Mouse (Mus musculus) large intestine, adult 2 months (tissue): ENCODE results near the gene Gm36210. TPM values are rescaled to one million over a fixed set of nuclear protein-coding genes. Genes with fewer than 3 reads are reported as not detected.
A peak's percentile ranks its signal among the peaks of the same experiment; 100 is the strongest.

ENCODE experiments used
- DNase-seq: peaks from one replicate; pipeline ENCODE4 v3.0.0-alpha.2; 2012; ENCODE audit warnings: low read depth, low spot score
- WGBS: fragments of 180-500 bp; shearing (Covaris S2); methylation state at CpG from one replicate; pipeline ENCODE4 v1.1.7; 2018; 5-methylcytosine and 5-hydroxymethylcytosine counted together
- polyA plus RNA-seq: library from polyadenylated mRNA; depleted of rRNA; stranded (reverse); fragments of >200 nt; gene quantifications from 2 replicates; pipeline ENCODE4 v1.2.3, GENCODE M21; 2012

Gene Gm36210
- polyA plus RNA-seq, 1 experiment: not detected

DNA sequence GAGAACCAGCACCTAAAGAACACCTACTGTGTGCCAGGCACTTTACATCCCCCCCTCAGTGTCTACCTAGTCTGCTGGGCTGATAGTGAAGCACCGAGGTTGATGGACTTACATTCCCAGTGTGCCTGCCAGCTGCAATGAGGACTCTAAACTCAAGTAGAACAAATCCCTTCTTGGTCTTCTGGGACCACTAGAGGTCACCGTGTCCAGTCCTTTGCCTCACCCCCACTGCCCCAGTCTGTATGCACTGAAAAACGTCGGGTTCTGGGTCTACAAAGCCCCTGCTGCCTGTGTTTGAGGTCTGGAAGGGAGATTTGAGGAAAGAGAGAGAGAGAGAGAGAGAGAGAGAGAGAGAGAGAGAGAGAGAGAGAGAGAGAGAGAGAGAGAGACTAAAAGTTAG is 18.2 kb upstream of the Gm36210 start:
- DNase-seq: no peak
- WGBS: 3% methylated on average over 4 of the region's 4 CpGs

DNA sequence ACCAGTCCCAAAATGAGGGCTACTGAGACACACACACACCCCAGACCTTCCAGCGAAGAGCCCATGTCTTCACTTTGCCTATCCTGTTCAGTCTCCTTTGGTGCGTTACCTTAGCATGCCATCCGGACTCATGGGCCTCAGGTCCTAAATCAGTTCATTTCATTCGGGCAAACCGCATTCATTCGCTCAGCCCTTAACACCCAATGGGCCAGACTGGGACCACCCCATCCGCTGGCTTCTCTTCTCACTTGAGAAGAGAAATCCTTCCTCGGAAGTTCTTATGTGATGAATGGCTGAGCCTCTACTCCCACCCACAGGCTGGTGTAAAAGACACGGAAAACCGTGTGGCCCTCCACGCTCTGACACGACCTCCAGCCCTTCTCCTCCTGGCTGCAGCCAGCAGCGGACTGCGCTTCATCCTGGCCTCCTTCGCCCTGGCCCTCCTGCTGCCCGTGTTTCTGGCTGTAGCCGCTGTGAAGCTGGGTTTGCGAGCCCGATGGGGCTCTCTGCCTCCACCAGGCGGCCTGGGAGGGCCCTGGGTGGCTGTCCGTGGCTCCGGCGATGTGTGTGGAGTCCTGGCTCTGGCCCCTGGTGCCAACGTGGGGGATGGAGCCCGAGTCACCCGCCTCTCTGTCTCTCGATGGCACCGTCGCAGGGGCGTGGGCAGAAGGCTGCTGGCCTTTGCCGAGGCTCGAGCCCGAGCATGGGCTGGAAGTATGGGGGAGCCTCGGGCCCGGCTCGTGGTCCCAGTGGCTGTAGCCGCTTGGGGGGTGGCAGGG is 17.5 kb upstream of the Gm36210 start:
- no peak for DNase-seq
- 8% methylated on average over 37 of the region's 37 CpGs for WGBS

DNA sequence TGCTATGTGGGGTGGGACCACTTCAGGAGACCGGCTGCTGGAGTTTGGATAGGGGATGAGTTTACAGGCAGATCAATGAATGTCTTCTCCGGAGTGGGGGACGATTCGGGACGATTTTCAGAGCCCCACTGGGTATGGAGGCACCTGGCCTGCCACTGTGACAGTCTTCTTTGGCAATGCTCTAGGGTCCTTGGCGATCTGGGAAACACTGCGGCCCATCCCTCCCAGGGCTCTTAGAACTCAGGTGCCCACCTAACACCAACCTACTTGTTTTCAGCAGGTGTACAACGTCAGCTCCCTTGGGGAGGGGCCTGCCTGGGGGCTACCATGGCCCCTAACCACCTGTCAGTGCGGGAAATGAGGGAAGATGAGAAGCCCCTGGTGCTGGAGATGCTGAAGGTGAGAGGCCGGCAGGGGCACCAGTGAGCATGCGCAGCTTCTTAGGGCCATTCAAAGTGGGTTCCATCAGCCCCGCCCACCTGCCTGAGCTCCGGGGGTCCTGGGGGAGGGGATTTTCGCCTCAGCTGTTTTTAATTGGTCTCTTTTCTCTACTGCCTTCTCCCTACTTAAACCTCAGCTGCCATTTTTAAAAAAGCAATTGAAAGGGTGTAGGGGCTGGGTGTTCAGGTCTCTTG is 16.7 kb upstream of the Gm36210 start:
- no peak for DNase-seq
- 6% methylated on average over 14 of the region's 14 CpGs for WGBS

DNA sequence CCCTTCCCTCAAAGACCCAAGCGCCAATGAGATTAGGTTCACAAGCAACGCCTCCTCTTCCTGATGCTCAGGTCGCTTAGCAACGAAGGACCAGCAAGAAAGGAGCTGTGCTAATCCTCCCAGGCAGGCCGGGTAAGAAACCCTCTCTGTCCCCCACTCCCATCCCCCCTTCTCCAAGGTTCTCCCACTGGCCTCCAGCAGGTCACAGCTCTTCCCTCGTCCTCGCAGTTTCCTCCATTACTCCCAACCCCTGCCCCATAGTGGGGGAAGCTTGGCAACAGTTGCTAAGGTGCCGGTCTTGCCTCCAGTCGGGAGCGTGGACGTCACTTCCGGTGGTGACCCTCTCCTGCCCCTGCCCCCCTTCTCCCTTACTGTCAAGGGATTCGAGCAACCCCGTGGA is 16.2 kb upstream of the Gm36210 start:
- 2% methylated on average over 14 of the region's 14 CpGs for WGBS
- no peak for DNase-seq

DNA sequence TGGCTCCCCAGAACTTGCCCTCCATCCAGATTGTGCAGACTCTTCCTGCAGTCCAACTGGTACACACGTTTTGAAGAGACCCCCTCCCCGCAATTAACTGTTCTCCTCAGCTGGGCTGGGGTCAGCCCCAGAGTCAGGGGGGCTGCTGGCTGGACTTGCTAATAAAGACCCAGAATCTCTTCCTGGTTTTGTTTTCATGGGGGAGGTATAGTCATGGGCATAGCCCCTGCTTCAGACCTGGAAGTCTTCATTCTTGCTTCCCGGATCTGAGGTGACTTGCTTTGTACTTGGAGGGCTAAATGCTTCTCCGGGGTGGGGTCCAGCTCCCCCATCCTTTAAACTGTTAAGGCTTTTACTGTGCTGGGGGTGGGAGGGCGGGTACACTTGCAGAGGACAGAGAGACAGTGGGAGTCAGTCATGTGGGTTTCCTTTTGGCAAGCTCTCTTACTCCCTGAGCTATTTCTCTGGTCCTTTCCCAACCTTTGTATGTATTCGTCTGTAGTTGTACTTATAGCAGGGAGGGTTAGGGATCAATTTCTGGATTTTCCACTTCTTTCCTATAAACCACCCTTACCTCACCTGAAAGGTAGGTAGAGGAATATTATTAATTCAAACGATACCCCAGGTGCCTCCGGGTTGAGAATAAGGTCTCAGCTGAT is 15.6 kb upstream of the Gm36210 start, which contains the start of gene Nat14:
Gene Nat14, plus strand, starts transcription at position 205 of the 659 bp plus-strand sequence.
- no peak for DNase-seq
- 33% methylated on average over 8 of the region's 8 CpGs for WGBS

DNA sequence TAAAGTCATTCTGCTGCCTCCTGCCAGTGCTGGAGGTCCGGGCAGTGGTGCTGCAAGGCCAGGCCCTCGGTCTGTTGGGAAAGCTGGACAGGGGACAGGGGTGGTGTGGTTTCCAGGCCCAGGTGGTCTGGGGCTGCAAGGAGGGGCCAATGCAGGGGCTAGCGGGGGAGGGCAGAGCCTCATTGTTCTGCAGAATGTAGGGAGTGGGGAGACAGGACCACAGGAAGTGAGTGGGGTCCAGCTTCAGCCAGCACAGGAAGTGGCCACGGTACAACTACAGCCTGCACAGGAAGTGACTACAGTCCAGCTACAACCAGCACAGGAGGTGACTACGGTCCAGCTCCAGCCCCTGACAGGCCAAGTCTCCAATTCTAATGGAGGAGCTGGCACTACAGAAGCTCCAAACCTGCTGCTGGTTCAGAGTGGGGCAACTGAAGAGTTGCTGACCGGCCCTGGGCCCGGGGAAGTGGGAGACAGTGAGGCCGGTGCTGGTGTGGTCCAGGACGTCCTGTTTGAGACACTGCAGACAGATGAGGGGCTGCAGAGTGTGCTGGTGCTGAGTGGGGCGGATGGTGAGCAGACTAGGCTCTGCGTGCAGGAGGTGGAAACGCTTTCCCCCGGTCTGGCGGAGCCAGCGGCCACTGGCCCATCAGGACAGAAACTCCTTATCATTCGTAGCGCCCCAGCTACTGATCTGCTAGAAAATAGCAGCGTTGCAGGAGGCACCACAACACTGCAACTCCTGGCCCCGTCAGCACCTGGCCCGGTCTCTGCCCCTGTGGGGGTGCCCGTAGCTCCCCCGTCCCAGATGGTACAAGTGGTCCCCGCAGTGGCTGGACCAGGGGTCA is 14.9 kb upstream of the Gm36210 start:
- DNase-seq: no peak
- 66% methylated on average over 23 of the region's 23 CpGs for WGBS

DNA sequence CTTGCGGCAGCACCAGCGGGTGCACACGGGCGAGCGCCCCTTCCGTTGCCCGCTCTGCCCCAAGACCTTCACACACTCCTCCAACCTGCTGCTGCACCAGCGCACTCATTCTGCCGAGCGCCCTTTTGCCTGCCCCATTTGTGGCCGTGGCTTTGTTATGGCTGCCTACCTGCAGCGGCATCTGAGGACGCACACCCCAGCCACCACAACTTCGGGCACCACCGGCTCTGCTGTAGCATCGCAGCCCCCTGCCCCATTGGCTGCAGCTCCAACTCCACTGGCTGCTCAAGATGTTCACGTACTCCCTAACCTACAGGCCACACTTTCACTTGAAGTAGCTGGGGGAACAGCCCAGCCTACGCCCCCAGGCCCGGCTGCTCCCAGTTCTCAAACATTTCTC is 14.2 kb upstream of the Gm36210 start:
- no peak for DNase-seq
- WGBS: 90% methylated on average over 19 of the region's 19 CpGs

DNA sequence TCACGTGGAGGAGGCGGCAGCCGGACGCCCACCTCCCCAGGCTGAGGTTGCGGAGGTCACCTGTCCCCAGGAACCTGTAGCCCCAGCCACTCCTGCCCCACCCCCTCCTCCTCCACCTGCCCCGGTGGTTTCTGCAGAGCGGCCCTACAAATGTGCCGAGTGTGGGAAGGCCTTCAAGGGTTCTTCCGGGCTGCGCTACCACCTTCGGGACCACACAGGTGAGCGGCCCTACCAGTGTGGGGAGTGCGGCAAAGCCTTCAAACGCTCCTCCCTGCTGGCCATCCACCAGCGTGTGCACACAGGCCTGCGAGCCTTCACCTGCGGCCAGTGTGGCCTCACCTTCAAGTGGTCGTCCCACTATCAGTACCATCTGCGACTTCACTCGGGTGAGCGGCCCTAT is 13.7 kb upstream of the Gm36210 start:
- 92% methylated on average over 21 of the region's 21 CpGs for WGBS
- no peak for DNase-seq

DNA sequence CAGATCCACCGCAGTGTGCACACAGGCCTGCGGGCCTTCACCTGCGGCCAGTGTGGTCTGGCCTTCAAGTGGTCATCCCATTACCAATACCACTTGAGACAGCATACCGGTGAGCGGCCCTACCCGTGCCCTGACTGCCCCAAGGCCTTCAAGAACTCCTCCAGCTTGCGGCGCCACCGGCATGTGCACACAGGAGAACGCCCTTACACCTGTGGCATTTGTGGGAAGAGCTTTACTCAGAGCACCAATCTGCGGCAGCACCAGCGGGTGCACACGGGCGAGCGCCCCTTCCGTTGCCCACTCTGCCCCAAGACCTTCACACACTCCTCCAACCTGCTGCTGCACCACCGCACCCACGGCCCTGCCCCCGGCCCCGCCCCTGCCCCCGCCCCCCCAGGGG is 12.8 kb upstream of the Gm36210 start:
- 91% methylated on average over 21 of the region's 21 CpGs for WGBS
- DNase-seq: no peak

DNA sequence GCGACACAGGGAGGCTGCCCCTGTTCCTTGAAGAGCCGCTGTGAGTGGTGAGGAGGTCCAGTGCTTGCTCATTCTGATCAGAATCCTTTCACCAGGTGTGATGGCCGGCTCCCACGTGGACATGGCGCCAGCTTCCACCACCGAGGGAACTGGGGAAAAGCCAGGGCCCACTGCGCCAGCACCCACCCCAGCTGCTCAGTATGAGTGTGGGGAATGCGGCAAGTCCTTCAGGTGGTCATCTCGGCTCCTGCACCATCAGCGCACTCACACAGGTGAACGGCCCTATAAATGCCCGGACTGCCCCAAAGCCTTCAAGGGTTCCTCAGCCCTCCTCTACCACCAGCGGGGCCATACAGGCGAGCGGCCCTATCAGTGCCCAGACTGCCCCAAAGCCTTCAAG is 12.4 kb upstream of the Gm36210 start:
- no peak for DNase-seq
- 95% methylated on average over 15 of the region's 15 CpGs for WGBS

DNA sequence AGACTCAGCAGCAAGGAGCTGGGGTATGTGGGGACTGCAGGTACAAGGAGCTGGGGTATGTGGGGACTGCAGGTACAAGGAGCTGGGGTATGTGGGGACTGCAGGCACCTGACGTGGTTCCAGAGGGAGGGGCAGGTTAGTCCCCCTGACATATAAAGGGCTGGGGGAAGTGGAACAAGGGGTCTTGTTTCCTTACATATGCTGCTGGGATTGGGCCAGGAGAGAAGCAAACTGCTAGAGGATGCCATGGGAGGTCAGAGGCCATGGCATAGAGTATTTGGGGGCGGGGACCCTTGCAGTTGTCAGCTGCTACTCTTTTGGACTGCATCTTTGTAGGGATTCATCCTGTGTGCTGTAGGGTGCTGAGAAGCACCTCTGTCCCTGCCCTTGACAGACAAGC is 11.2 kb upstream of the Gm36210 start:
- DNase-seq: no peak
- WGBS: 91% methylated on average over 2 of the region's 2 CpGs

DNA sequence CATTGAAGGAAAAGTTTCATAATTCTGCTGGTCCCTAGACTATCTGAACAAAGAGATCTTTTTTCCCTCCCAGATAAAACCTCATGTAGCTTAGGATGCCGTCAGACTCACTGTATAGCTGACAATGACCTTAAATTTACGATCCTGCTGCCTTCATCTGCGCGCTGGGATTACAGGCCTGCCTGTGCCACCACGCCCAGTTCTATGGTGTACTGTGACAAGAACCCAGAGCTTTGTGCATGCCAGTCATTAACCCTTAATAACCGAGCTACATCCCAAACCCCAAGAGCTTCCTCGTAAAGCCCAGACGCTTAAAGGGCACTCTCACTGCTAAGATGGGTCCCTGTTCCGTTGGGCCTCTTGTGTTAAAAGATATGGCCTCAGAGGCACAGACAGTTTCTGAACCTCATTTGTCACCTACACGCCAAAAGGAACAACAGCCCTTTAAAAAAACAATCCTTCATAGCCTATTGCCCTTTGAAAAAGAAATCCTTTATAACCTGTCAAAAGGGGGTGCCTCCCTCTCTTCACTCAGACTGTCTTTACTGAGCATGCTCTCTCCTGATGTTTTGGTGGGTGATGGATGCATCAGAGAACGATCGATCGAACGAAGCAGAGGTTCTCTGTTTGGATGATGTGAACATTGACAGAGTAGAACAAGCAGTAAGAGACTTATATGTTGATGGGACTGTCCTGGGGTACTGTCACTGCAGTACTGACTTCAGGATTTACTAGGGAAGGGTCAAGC is 9.5 kb upstream of the Gm36210 start:
- no peak for DNase-seq
- WGBS: 11% methylated on average over 14 of the region's 14 CpGs

DNA sequence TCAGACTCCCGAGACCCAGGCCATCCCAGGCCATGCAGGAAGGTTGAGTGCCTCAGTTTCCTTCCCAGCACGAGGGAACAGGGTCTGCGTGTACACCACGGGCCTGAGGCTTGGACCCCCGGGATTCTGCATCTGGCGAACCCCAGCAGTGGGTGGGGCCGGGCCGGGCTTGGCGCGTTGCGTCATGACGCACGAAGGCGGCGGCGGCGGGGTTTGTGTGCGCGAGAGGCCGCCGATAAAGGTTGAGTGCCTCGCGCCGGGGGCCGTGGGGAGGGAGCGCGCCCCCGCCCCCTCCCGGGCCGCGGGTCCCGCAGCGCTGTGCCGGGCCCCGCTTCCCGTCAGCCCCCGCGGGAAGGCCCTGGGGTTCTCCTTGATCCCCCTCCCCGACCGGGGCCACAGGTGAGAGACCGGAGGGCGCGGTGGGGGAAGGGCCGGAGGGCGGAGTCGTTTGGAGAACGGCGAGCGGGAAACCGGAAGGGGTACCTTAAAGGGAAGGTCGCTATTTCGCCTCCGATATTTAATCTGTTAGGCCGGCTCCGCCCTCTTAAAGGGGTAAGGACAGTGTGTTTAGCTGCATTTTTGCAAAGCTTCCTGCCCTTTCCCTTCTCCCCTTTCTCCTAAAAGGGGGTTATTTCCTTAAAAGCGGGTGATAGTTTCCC is 8.8 kb upstream of the Gm36210 start, which contains the start of gene Zfp628:
Gene Zfp628, plus strand, starts transcription at position 211 of the 659 bp plus-strand sequence.
- DNase-seq: peak; percentile 78
- under 1% methylated on average over 56 of the region's 56 CpGs for WGBS

DNA sequence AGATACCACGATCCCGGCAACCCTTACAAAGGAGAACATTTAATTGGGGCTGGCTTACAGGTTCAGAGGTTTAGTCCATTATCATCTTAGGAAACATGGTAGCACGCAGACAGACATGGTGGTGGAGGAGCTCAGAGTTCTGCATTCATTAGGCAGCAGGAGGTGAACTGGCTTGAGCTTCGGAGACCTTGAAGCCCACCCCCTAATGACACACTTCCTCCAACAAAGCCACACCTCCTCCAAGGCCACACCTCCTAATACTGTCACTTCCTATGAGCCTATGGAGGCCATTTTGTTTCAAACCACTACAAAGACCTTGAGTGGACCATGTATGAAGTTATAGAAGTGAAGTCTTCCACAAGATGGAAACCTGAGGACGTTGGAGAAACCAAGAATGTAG is 5.9 kb upstream of the Gm36210 start:
- DNase-seq: no peak

DNA sequence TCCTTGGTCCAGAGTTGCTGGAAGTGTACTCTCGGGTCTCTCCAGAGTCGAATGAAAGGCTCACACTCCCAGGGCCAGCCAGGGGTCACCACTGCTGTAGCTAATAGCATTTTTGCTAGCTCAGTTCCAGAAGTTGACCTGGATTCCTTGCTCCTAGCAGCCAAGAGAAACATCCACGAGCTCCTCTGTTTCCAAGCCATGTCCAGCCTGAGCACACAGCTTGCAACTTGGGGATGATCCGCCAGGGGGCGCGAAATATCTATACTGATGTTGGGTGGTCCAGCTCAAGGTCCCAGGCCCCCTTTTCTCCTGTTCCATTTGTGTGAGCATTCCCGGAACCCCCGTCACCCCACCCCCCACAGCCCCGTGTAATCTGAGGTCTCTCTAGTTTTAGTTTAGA is 5.2 kb upstream of the Gm36210 start:
- 39% methylated on average over 9 of the region's 9 CpGs for WGBS
- DNase-seq: no peak

More for the DNA sequence above, 5.9 kb upstream of the Gm36210 start:
- 71% methylated on average over 5 of the region's 5 CpGs for WGBS

DNA sequence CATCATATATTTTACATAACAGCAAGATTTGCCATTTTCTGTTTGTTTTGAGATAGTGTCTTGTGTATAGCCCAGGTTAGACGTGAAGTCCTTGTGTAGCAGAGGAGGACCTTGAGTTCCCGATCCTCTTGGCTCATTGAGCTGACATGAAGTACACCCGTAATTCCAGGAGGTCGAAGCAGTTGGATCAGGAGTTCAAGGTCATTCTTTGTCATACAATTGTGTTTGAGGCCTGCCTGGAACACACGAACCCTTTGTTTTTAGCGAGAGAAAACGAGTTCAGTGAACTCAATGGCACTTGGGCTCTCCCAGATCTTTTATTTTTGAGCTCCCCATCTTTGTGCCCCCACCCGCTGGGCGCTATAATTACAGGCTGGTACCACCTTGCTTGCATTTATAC is 3.9 kb downstream of the Gm36210 start:
- WGBS: 65% methylated on average over 9 of the region's 9 CpGs
- no peak for DNase-seq

DNA sequence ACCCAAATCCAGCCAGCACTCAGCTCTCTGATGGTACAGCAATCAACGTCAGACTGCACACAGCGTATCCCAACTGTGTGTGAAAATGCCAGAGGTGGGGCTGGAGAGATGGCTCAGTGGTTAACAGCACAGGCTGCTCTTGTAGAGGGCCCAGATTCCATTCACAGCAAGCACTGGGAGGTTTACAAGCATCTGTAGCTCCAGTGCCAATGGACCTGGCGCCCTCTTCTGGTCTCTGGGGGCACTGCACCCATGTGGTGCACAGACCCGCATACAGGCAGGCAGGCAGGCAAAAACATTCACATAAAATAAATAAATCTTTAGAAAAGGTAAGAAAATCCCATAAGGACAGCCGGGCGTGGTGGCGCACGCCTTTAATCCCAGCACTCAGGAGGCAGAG is 5.1 kb downstream of the Gm36210 start:
- 66% methylated on average over 8 of the region's 8 CpGs for WGBS
- no peak for DNase-seq

DNA sequence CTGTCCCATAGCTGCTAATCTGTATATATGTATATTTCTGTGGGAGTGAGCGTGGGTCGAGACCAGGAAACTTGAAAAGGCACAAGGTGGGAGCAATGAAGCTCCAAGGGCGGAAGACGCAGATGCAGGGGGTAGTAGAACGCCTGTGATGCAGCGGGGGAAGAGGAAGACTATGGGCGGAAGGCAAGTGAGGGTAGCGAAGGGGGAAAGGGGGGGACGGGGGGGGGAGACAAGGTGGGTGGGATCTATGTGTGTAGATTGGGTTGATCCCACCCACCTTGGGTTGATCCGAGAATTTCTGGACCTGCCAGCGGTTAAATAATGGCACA is 5.8 kb downstream of the Gm36210 start:
- WGBS: 48% methylated on average over 11 of the region's 11 CpGs
- no peak for DNase-seq
